Mouse (Mus musculus): ENCODE measurements around the gene Cebpa.

The Cebpa gene

GRCm38 (mm10) chr7:35121150-35121549 is 2.1 kb downstream of the Cebpa start:
- DNase-seq, result no peak

- DNase-seq, result no peak
These were observed 3.6 kb downstream of the Cebpa start for GRCm38 (mm10) chr7:35122401-35123320.

GRCm38 (mm10) chr7:35123431-35123953 is 4.4 kb downstream of the Cebpa start:
- DNase-seq, result no peak

GRCm38 (mm10) chr7:35124216-35124615 is 5.1 kb downstream of the Cebpa start:
- DNase-seq, result no peak

- DNase-seq, result no peak
These were observed 5.7 kb downstream of the Cebpa start for GRCm38 (mm10) chr7:35124745-35125144.

- DNase-seq, result no peak
These were observed 6.9 kb downstream of the Cebpa start for GRCm38 (mm10) chr7:35125971-35126370.

GRCm38 (mm10) chr7:35127001-35127400 is 7.9 kb downstream of the Cebpa start:
- DNase-seq, result no peak

GRCm38 (mm10) chr7:35127721-35128120 is 8.6 kb downstream of the Cebpa start:
- DNase-seq, result no peak

GRCm38 (mm10) chr7:35128677-35129567 is 9.8 kb downstream of the Cebpa start:
- no peak for DNase-seq

- peak; percentile 49 for DNase-seq
These were observed 11.1 kb downstream of the Cebpa start for GRCm38 (mm10) chr7:35130059-35130738.

GRCm38 (mm10) chr7:35130888-35131287 is 11.8 kb downstream of the Cebpa start:
- no peak for DNase-seq

GRCm38 (mm10) chr7:35131601-35132000 is 12.5 kb downstream of the Cebpa start:
- no peak for DNase-seq

GRCm38 (mm10) chr7:35134621-35135020 is 15.5 kb downstream of the Cebpa start:
- DNase-seq, result peak; percentile 68

GRCm38 (mm10) chr7:35137524-35137923 is 18.4 kb downstream of the Cebpa start:
- DNase-seq, result no peak

- DNase-seq, result no peak
These were observed 19.4 kb downstream of the Cebpa start for GRCm38 (mm10) chr7:35138481-35138880.

- DNase-seq, result no peak
These were observed 20.8 kb downstream of the Cebpa start for GRCm38 (mm10) chr7:35139880-35140279.

GRCm38 (mm10) chr7:35141519-35141918 is 22.4 kb downstream of the Cebpa start:
- peak; percentile 73 for DNase-seq

GRCm38 (mm10) chr7:35142522-35142921 is 23.4 kb downstream of the Cebpa start:
- DNase-seq, result no peak

- DNase-seq, result peak; percentile 82
These were observed 24.9 kb downstream of the Cebpa start for GRCm38 (mm10) chr7:35143864-35144618.

GRCm38 (mm10) chr7:35145068-35145467 is 26.0 kb downstream of the Cebpa start:
- no peak for DNase-seq

GRCm38 (mm10) chr7:35146269-35146668 is 27.2 kb downstream of the Cebpa start:
- peak; percentile 70 for DNase-seq
